Mouse (Mus musculus) limb, embryonic 14.5 days (tissue): ENCODE measurements around the gene Nyx. TPM values are rescaled to one million over a fixed set of nuclear protein-coding genes. Genes with fewer than 3 reads are reported as not detected.

Experiments used
- ATAC-seq: fragments of 200-750 bp; cut with Nextera tagmentation; 2 replicates; pipeline ENCODE4 v1.8.0; 2017; ENCODE audit warnings: low read depth, moderate number of reproducible peaks, moderate TSS enrichment; ENCODE audit not compliant: low FRiP score
- DNase-seq: peaks from one replicate; pipeline ENCODE4 v3.0.0-alpha.2; 2015; ENCODE audit warnings: low spot score
- H3K27ac ChIP-seq: fragments of 300-500 bp; sonication (generic); replicated peaks from 2 replicates; pipeline ENCODE4 v1.5.1; 2014; ENCODE audit warnings: low read depth, mild to moderate bottlenecking, low read length, moderate library complexity, mixed read lengths
- H3K27me3 ChIP-seq: fragments of 300-500 bp; sonication (generic); 2 replicates; pipeline ENCODE4 v1.6.1; 2014; ENCODE audit warnings: low read length, mixed read lengths; ENCODE audit not compliant: control insufficient read depth, insufficient read depth
- H3K36me3 ChIP-seq: fragments of 300-500 bp; sonication (generic); 2 replicates; pipeline ENCODE4 v1.6.1; 2014; ENCODE audit warnings: mild to moderate bottlenecking, low read length, moderate library complexity, mixed read lengths; ENCODE audit not compliant: control insufficient read depth, insufficient read depth
- H3K4me1 ChIP-seq: fragments of 300-500 bp; sonication (generic); 2 replicates; pipeline ENCODE4 v1.6.1; 2014; ENCODE audit warnings: antibody characterized with exemption, low read length, mixed read lengths; ENCODE audit not compliant: control insufficient read depth, insufficient read depth
- H3K4me2 ChIP-seq: fragments of 300-500 bp; sonication (generic); replicated peaks from 2 replicates; pipeline ENCODE4 v1.6.1; 2014; ENCODE audit warnings: low read depth, mild to moderate bottlenecking, low read length, moderate library complexity; ENCODE audit not compliant: severe bottlenecking
- H3K4me3 ChIP-seq: fragments of 300-500 bp; sonication (generic); replicated peaks from 2 replicates; pipeline ENCODE4 v1.5.1; 2014; ENCODE audit warnings: low read length
- H3K9ac ChIP-seq: fragments of 300-500 bp; sonication (generic); 2 replicates; pipeline ENCODE4 v1.6.1; 2014; ENCODE audit warnings: mild to moderate bottlenecking, low read depth, low read length, moderate library complexity; ENCODE audit not compliant: severe bottlenecking
- H3K9me3 ChIP-seq: fragments of 300-500 bp; sonication (generic); 2 replicates; pipeline ENCODE4 v1.6.1; 2016; ENCODE audit warnings: low read length; ENCODE audit not compliant: control insufficient read depth
- POLR2A ChIP-seq: fragments of 200-500 bp; IDR thresholded peaks from 2 replicates; pipeline ENCODE4 v1.8.0; 2012; ENCODE audit warnings: inconsistent platforms, mild to moderate bottlenecking, moderate library complexity, borderline replicate concordance; ENCODE audit not compliant: insufficient read depth, insufficient read length; ENCODE audit errors: extremely low read depth
- WGBS: fragments of 180-500 bp; shearing (Covaris S2); extraction: QIAGEN DNeasy Blood & Tissue Kit; methylation state at CpG from one replicate; pipeline ENCODE4 v1.1.7; 2014; 5-methylcytosine and 5-hydroxymethylcytosine counted together
- polyA plus RNA-seq, 2 experiments: library from polyadenylated mRNA; depleted of rRNA in 1 of 2; stranded (reverse) in 1 of 2; unstranded in 1 of 2; fragments of >200 nt; fragmentation: Nextera tagmentation in 1 of 2; extraction: Ambion mirVana in 1 of 2; gene quantifications; 2 replicates each; pipeline versions ENCODE4 v1.2.1 to v1.2.3; 2012 to 2014

The Nyx gene
- polyA plus RNA-seq, 2 experiments, result 0.10 TPM; not detected in 1

DNA sequence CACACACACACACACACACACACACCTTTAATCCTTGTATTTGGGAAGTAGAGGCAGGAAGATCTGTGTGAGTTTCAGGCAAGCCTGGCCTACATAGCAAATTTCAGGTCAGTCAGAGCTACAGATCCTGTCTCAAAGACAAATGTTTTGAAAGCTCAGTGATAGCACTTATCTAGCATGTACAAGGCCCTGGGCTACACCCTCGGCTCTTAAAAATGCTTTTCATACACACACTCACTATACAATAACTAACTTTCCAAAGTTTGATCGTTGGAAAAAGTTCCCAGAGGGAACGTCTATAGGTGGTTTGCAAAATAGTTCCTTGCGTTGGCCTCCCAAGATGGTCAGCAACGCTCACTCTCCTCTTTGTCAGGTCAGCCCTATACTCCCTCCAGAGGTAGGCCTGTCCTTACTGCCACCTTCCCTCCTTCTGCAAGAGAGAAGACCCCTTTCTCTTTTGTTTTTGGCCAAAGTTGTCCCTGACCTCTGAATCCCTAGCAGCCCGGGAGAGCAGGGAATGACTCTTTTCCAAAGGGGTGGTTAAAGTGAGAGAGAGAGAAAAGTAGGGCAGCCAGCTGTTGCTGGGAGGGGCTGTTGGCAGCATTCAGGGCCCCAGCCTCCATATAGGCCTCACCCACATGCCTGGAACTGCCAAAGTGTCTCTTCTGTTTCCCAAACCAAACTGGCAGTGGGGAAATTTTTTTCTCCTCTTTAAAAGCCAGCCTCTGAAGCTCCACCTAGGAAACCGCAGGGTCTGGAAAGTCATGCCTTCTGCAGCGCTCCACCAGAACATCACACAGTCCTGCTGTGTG is 29.2 kb downstream of the Nyx start:
- ATAC-seq, result no peak

DNA sequence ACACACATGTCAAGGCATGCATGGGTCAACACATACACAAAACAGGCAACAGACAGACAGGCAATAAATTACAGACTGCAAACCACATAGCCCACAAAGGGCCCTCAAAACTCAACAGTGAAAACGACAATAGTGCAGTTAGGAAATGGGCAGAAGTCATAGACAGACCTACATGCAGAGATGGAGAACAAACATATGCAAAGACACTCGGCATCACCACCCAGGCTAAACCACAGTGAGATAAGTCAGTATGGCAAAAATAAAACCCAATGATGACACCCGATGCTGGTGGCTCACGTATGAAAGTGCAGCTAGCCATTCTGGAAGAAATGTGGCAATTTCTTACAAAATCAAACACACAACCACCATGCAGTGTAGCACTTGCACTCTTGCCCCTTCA is 34.4 kb downstream of the Nyx start:
- Histone ChIP-seq H3K4me1 (no peaks in the 10 kb centered on the region), H3K9ac (no peak overlapping the region), H3K9me3 (no peaks in the 10 kb centered on the region), H3K27ac (no peak overlapping the region), H3K4me3 (no peak overlapping the region), H3K4me2 (no peak overlapping the region), H3K36me3 (no peaks in the 10 kb centered on the region), H3K27me3 (no peaks in the 10 kb centered on the region)
- DNase-seq (no peak), ATAC-seq (no peak)
- WGBS, result 78% methylated on average over 4 of the region's 4 CpGs
- TF ChIP-seq POLR2A, result no peak

More for the DNA sequence above, 29.2 kb downstream of the Nyx start:
- Histone ChIP-seq H3K27me3 (no peaks in the 10 kb centered on the region), H3K9ac (no peak overlapping the region), H3K36me3 (no peaks in the 10 kb centered on the region), H3K27ac (no peak overlapping the region), H3K4me3 (no peak overlapping the region), H3K9me3 (no peaks in the 10 kb centered on the region), H3K4me2 (no peak overlapping the region), H3K4me1 (no peaks in the 10 kb centered on the region)
- TF ChIP-seq POLR2A, result no peak
- WGBS, result 75% methylated on average over 8 of the region's 8 CpGs
- DNase-seq, result peak; percentile 4

DNA sequence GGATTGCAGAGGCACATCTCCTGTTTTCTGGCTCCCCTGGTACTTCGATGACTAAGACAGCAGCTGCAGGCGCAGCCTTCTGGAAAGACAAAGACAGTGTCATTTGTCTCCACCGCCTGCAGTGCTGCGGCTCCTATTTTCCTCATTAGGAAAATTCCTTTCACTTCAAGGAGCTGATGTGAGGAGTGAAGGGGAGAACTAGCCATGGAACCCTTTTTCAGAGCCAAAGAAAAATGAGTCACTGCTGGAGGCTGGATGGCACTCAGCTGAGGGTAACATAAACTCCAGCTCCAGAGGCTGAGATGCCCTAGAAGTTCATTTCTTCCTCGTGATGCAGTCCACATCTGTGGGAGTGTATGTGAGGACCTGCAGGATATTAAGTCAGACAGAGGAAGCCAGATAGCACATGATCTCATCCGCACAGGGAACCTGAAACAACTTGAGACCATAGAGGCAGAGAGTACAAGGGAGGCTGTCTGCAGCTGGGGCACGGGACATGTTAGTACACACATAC is 37.0 kb downstream of the Nyx start:
- Histone ChIP-seq H3K36me3 (no peaks in the 10 kb centered on the region), H3K9me3 (no peaks in the 10 kb centered on the region), H3K27ac (no peak overlapping the region), H3K4me1 (no peaks in the 10 kb centered on the region), H3K9ac (no peak overlapping the region), H3K4me3 (no peak overlapping the region), H3K4me2 (no peak overlapping the region), H3K27me3 (no peaks in the 10 kb centered on the region)
- TF ChIP-seq POLR2A, result no peak
- 65% methylated on average over 7 of the region's 7 CpGs for WGBS
- DNase-seq (no peak), ATAC-seq (no peak)

DNA sequence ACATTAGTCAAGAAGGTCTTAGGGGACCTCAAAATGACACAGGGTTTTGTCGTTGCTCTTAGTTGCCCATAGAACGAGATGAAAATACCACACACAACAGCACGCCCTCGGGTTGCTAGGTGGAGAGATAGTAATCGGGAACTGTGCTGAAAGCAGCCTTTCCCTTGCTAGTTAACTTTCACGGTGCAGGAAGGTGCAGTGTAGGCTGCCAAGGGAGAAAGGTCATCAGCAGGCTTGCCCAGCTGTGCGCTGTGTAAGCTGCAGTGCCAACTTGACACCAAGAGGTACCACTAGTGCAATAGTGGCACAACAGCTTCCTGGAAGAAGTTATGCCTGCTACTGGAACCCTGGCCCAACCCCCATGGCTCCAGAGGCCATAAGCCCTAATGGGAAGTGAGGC is 38.5 kb downstream of the Nyx start:
- Histone ChIP-seq H3K36me3 (no peaks in the 10 kb centered on the region), H3K27ac (no peak overlapping the region), H3K4me3 (no peak overlapping the region), H3K4me2 (no peak overlapping the region), H3K4me1 (no peaks in the 10 kb centered on the region), H3K27me3 (no peaks in the 10 kb centered on the region), H3K9me3 (no peaks in the 10 kb centered on the region), H3K9ac (no peak overlapping the region)
- no peak for DNase-seq
- TF ChIP-seq POLR2A, result no peak
- no peak for ATAC-seq
- 83% methylated on average over 6 of the region's 7 CpGs for WGBS

DNA sequence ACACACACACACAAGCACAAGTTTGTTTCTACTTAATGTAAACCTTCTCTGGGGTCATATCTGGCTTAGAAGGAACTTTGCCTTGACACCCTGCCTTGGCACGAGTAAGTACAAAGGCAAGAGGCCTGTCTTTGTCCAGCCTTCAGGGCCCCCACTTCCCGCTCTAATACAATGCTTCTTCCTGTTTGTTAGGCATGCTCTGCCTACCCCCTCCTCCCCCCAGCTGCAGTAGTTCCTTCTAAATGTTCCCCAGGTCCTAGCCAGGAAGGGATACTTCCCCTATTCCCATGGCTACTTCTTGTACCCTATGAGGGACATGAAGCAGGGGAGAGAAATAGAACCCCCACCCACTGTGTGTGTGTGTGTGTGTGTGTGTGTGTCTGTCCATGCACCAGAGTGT is 40.5 kb downstream of the Nyx start:
- TF ChIP-seq POLR2A, result no peak
- DNase-seq, result no peak
- WGBS, result 67% methylated on average over 2 of the region's 2 CpGs
- Histone ChIP-seq H3K27ac (no peak overlapping the region), H3K27me3 (no peaks in the 10 kb centered on the region), H3K4me2 (no peak overlapping the region), H3K36me3 (no peaks in the 10 kb centered on the region), H3K4me3 (no peak overlapping the region), H3K9me3 (no peaks in the 10 kb centered on the region), H3K9ac (no peak overlapping the region), H3K4me1 (no peaks in the 10 kb centered on the region)
- no peak for ATAC-seq

DNA sequence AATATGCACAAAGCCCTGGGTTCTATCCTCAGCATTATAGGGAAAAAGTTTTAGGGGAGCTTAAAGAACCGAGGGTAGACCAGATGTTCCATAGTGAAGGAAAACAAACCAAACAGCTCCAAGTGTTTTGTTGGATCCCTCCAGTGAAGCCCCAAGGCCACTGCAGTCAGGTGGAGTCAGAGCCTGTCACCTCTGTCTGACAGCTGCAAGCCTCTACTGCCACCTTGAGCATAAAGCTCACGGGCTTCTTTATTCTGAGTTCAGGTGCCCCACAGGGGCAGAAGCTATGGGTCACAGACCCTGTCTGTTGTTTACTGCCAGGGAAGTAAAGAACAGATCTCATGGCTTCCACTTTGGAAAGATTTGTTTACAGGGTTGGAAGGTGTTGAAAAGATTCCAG is 47.2 kb downstream of the Nyx start:
- 40% methylated on average over 2 of the region's 2 CpGs for WGBS
- no peak overlapping the region for H3K4me3 ChIP-seq

More for the DNA sequence above, 47.2 kb downstream of the Nyx start:
- Histone ChIP-seq H3K4me1 (no peaks in the 10 kb centered on the region), H3K9ac (no peak overlapping the region), H3K27me3 (no peaks in the 10 kb centered on the region), H3K36me3 (no peaks in the 10 kb centered on the region), H3K4me2 (no peak overlapping the region), H3K9me3 (no peaks in the 10 kb centered on the region), H3K27ac (no peak overlapping the region)
- DNase-seq (no peak), ATAC-seq (no peak)
- no peak for TF ChIP-seq POLR2A
